Mouse (Mus musculus): ENCODE measurements around the gene Nr1i3. TPM values are rescaled to one million over a fixed set of nuclear protein-coding genes. Genes with fewer than 3 reads are reported as not detected.

Nr1i3 gene
- 0.33 and 0.35 TPM in 2 replicates for polyA plus RNA-seq (2015; fragmentation: Nextera tagmentation; extraction: Ambion mirVana)

- Histone ChIP-seq H3K36me3 (peaks cover 8% of the 10 kb centered on the region; the same call in 1 of the 2 replicates), H3K27ac (no peak within 1 kb of the TSS), H3K27me3 (no peaks in the 10 kb centered on the region), H3K9me3 (replicated peaks) (no peaks in the 10 kb centered on the region), H3K4me2 (no peak within 1 kb of the TSS), H3K4me3 (no peak within 1 kb of the TSS), H3K9ac (no peak within 1 kb of the TSS), H3K4me1 (replicated peaks) (0 out of 2 replicates have a peak, but pooled peaks cover 7% of the 10 kb centered on the region)
- ATAC-seq (replicated peaks; ENCODE audit: insufficient number of reproducible peaks, insufficient read depth, low FRiP score, low read depth) = no peak
- WGBS = 71% methylated on average over 10 of the region's 10 CpGs
Observed at GRCm38 (mm10) chr1:171213801-171214496, at the start of gene Nr1i3. TSS of gene Nr1i3 (plus strand) at chr1:171213970.

DNA sequence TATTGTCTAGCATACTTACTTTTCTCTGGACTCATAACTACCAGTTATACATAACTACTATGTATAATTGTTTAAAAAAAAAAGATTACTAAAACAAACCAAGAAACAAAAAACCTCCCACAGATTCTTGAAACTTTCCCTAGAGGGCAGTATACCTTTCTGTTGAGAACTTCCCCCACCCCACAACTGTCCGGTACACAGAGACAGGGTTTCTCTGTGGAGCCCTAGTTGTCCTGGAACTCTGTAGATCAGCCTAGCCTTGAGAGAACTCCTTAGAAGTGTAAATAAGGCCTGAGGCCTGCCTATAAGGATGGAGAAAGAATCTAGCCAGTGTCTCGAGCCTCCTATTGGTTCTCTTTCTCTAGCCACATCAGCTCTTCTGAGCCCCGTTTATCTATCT, 49.5 kb upstream of the Nr1i3 start:
- 28% methylated on average over 3 of the region's 3 CpGs for WGBS
- no peak overlapping the region for H3K4me2 ChIP-seq

DNA sequence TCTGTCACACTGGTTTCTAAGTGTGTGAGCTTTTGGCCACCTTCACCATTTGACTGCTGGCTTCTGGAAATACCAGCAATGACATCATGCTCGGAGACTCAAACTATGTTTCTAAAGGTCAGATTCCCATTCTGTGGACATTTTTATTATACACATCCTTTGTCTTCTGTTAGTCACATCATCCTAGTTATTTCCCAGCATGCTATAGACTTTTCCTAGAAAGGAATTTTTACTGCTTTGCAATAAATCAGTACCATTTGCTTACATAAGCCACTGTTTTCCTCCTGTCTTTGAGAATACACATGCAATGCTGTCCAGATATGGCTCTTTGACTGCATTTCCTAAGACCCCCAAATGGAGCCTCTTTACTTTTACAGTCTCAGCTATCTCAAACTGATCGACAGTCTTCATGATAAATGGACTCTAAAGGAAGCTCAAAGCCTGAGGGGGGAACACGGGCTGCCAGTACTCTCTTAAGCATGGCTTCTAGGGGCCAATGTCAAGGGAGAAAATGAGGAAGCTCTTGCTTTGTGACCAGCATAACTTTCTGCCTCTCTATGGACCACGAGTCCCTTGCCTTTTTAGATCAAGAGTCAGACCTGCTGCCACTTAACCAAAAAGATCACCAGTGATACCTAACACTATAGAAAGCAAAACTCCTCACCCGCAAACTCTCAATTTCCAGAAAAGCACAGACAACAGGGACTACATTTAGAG, 48.0 kb upstream of the Nr1i3 start:
- H3K4me2 ChIP-seq = no peak overlapping the region
- no peaks in the 10 kb centered on the region for H3K36me3 ChIP-seq
- H3K27ac ChIP-seq = no peak overlapping the region
- H3K9ac ChIP-seq = no peak overlapping the region
- no peak overlapping the region for H3K4me3 ChIP-seq
- H3K27me3 ChIP-seq = 0 out of 2 replicates have a peak, but pooled peaks cover 6% of the 10 kb centered on the region
- H3K4me1 ChIP-seq (replicated peaks) = peaks cover 2% of the 10 kb centered on the region; the same call in 1 of the 2 replicates
- WGBS = 52% methylated on average over 5 of the region's 5 CpGs
- H3K9me3 ChIP-seq (replicated peaks) = no peaks in the 10 kb centered on the region
- no peak for ATAC-seq (replicated peaks; ENCODE audit: insufficient number of reproducible peaks, insufficient read depth, low FRiP score, low read depth)

More for the DNA sequence above, 49.5 kb upstream of the Nr1i3 start:
- peak; percentile 47; the same call in 1 of the 2 replicates for ATAC-seq (replicated peaks; ENCODE audit: insufficient number of reproducible peaks, insufficient read depth, low FRiP score, low read depth)
- no peaks in the 10 kb centered on the region for H3K9me3 ChIP-seq (replicated peaks)
- no peak overlapping the region for H3K27ac ChIP-seq
- H3K4me1 ChIP-seq (replicated peaks) = peaks cover 10% of the 10 kb centered on the region
- no peaks in the 10 kb centered on the region for H3K36me3 ChIP-seq
- no peak overlapping the region for H3K4me3 ChIP-seq
- H3K27me3 ChIP-seq = peaks cover 9% of the 10 kb centered on the region
- H3K9ac ChIP-seq = no peak overlapping the region

DNA sequence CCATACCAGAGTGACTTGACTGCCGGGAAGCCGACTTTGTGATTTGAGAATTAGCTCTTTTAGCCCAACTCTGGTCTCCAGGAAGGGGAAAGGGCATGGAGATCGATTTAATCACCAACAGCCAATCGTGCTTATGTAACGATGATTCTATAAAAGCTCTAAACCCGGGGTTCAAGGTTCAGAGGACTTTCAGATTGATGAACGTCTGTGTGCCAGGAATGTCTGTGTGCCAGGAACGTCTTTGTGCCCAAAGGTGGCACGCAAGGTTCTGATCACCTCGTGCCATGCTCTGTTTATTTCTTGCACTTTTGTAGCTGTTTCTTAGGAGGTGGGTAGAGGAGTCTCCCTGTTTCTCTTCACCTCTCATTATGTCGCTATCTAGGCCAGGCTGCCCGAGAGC, 44.9 kb upstream of the Nr1i3 start:
- ATAC-seq (replicated peaks; ENCODE audit: insufficient number of reproducible peaks, insufficient read depth, low FRiP score, low read depth) = no peak
- 79% methylated on average over 12 of the region's 12 CpGs for WGBS
- Histone ChIP-seq H3K36me3 (no peaks in the 10 kb centered on the region), H3K9ac (no peak overlapping the region), H3K27me3 (no peaks in the 10 kb centered on the region), H3K27ac (no peak overlapping the region), H3K9me3 (replicated peaks) (no peaks in the 10 kb centered on the region), H3K4me1 (replicated peaks) (peaks cover 11% of the 10 kb centered on the region), H3K4me3 (no peak overlapping the region), H3K4me2 (no peak overlapping the region)

- 40% methylated on average over 3 of the region's 3 CpGs for WGBS
- Histone ChIP-seq H3K9me3 (replicated peaks) (no peaks in the 10 kb centered on the region), H3K4me2 (no peak overlapping the region), H3K36me3 (no peaks in the 10 kb centered on the region), H3K9ac (no peak overlapping the region), H3K4me3 (no peak overlapping the region), H3K27me3 (no peaks in the 10 kb centered on the region), H3K27ac (no peak overlapping the region), H3K4me1 (replicated peaks) (peaks cover 11% of the 10 kb centered on the region)
- no peak for ATAC-seq (replicated peaks; ENCODE audit: insufficient number of reproducible peaks, insufficient read depth, low FRiP score, low read depth)
Observed at GRCm38 (mm10) chr1:171169913-171170312, 43.9 kb upstream of the Nr1i3 start.

DNA sequence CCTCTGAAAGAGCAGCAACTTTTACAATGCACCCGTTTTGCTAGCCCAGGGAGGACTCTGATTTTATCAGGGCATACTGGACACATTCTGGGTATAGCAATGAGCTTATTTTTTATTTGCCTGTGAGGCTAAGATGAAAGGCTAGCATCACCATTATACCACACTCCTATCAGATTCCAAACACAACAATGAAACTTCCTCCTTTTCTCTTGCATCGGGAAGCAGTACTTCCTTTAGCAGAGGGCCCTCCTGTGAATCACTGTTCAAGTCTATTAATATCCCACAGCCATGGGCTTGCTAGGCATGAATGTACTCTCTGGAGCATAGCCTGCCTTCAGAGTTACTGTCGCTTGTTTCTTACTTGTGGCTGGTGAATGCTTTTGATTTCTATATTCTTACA, 42.6 kb upstream of the Nr1i3 start:
- 21% methylated on average over 3 of the region's 3 CpGs for WGBS
- Histone ChIP-seq H3K9me3 (replicated peaks) (no peaks in the 10 kb centered on the region), H3K36me3 (no peaks in the 10 kb centered on the region), H3K4me1 (replicated peaks) (peaks cover 11% of the 10 kb centered on the region), H3K4me3 (no peak overlapping the region), H3K4me2 (no peak overlapping the region), H3K27ac (peak overlapping the region; percentile 77), H3K9ac (no peak overlapping the region), H3K27me3 (no peaks in the 10 kb centered on the region)
- peak; percentile 62 for ATAC-seq (replicated peaks; ENCODE audit: insufficient number of reproducible peaks, insufficient read depth, low FRiP score, low read depth)

- 90% methylated on average over 8 of the region's 8 CpGs for WGBS
Observed at GRCm38 (mm10) chr1:171172779-171173178, 41.0 kb upstream of the Nr1i3 start.

DNA sequence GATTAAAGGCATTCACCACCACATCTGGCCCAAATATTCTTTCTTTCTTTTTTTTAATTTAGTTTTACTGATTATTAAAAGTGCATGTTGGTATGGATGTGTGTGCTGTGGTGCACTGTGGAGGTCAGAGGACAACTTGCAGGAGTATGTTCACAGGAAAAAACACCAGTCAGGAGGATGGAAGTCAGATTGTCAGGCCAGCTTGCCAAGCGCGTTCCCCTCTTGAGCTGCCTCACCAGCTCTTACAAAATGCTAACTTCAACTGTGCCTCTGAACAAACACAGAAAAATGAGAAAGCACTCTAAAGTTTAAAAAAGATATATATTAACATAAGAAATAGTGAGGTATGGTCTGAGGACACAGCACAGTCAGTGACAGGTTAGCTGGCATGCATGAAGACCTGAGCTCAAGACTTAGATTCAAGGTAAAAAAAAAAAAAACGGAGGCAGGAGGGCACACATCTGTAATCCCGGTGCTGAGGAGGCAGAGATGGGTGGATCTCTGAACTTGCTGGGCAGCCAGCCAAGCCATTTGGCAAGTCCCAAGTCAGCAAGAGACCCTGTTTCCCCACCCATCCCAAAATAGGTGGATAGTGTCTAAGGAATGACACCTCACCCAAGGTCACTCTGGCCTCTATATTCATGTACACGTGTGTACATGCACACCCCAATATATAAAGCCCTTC, 34.1 kb upstream of the Nr1i3 start:
- Histone ChIP-seq H3K36me3 (no peaks in the 10 kb centered on the region), H3K4me1 (replicated peaks) (peaks cover 19% of the 10 kb centered on the region), H3K4me3 (no peak overlapping the region), H3K27me3 (no peaks in the 10 kb centered on the region), H3K9ac (no peak overlapping the region), H3K27ac (0 out of 2 replicates have a peak overlapping the region, but pooled peaks have one; percentile 26), H3K9me3 (replicated peaks) (no peaks in the 10 kb centered on the region), H3K4me2 (no peak overlapping the region)
- ATAC-seq (replicated peaks; ENCODE audit: insufficient number of reproducible peaks, insufficient read depth, low FRiP score, low read depth) = 0 out of 2 replicates have a peak, but pooled peaks have one; percentile 45
- WGBS = 56% methylated on average over 5 of the region's 5 CpGs

More at GRCm38 (mm10) chr1:171172779-171173178, 41.0 kb upstream of the Nr1i3 start:
- H3K9ac ChIP-seq = no peak overlapping the region
- no peaks in the 10 kb centered on the region for H3K9me3 ChIP-seq (replicated peaks)
- ATAC-seq (replicated peaks; ENCODE audit: insufficient number of reproducible peaks, insufficient read depth, low FRiP score, low read depth) = no peak
- H3K27me3 ChIP-seq = no peaks in the 10 kb centered on the region
- peaks cover 11% of the 10 kb centered on the region for H3K4me1 ChIP-seq (replicated peaks)
- H3K36me3 ChIP-seq = no peaks in the 10 kb centered on the region
- H3K4me3 ChIP-seq = no peak overlapping the region
- H3K27ac ChIP-seq = no peak overlapping the region
- no peak overlapping the region for H3K4me2 ChIP-seq

DNA sequence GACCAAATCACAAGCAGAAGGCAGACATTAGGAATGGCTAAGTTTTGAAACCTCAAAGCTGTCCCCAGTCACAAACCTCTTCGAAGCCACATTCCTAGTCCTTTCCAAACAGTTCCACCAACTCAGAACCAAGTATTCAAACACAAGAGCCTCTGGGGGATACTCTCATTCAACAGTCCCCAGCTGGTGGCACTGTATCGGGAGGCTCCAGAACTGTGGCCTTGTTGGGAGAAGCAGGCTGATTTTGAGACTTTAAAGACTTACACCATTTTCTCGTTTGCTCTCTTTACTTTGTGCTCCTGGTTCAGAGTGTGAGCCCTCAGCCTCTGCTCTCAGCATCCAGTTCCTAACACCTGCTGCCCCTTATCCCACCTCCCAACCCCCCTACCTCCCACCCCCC, 30.7 kb upstream of the Nr1i3 start:
- no peak for ATAC-seq (replicated peaks; ENCODE audit: insufficient number of reproducible peaks, insufficient read depth, low FRiP score, low read depth)
- 86% methylated on average over 3 of the region's 3 CpGs for WGBS

DNA sequence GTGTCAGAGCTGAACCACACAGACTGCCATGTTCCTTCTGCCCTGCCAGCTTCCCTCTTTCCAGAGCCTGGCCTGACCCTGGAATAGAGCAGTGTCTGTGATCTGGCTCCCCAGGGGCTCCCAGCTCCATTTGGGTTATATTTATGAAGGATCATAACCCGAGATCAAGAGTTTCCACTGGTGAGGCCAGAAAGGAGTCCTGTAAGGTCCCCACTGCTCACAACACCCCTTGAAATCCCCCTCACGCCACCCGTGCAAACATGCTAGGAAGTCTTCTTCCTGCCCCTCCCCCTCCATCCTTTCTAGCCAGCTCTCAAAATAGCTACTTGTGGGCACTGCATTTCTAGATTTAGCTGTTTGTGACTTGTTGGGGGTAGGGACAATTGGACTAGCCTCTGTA, 30.1 kb upstream of the Nr1i3 start:
- Histone ChIP-seq H3K4me3 (no peak overlapping the region), H3K9ac (no peak overlapping the region), H3K27ac (peak overlapping the region; percentile 82), H3K9me3 (replicated peaks) (no peaks in the 10 kb centered on the region), H3K27me3 (no peaks in the 10 kb centered on the region), H3K4me2 (peak overlapping the region; percentile 24), H3K4me1 (replicated peaks) (peaks cover 44% of the 10 kb centered on the region), H3K36me3 (no peaks in the 10 kb centered on the region)
- ATAC-seq (replicated peaks; ENCODE audit: insufficient number of reproducible peaks, insufficient read depth, low FRiP score, low read depth) = peak; percentile 67
- WGBS = 35% methylated on average over 3 of the region's 3 CpGs

More for the DNA sequence above, 30.7 kb upstream of the Nr1i3 start:
- Histone ChIP-seq H3K4me2 (no peak overlapping the region), H3K27me3 (no peaks in the 10 kb centered on the region), H3K9me3 (replicated peaks) (no peaks in the 10 kb centered on the region), H3K27ac (peak overlapping the region; percentile 82; the same call in 1 of the 2 replicates), H3K36me3 (no peaks in the 10 kb centered on the region), H3K4me3 (no peak overlapping the region), H3K9ac (no peak overlapping the region), H3K4me1 (replicated peaks) (peaks cover 38% of the 10 kb centered on the region)

DNA sequence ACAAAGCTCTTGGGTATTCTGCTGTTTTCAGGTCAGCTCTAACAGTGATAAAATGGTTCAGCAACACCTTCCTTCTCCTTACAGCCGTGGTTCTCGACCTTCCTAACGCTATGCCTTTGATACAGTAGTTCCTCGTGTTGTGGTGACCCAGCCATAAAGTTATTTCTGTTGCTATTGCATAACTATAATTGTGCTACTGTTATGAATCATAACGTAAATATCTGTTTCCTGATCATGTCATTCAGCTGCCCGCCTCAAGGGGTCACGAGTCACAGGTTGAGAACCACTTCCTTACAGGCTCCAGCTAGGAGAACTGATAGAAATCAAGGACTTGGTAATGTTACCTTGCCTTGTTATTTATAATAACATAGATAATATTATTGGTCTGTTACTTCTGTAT, 29.5 kb upstream of the Nr1i3 start:
- Histone ChIP-seq H3K9ac (no peak overlapping the region), H3K36me3 (no peaks in the 10 kb centered on the region), H3K27ac (peak overlapping the region; percentile 82), H3K4me3 (no peak overlapping the region), H3K4me1 (replicated peaks) (peaks cover 51% of the 10 kb centered on the region), H3K9me3 (replicated peaks) (no peaks in the 10 kb centered on the region), H3K27me3 (no peaks in the 10 kb centered on the region), H3K4me2 (0 out of 2 replicates have a peak overlapping the region, but pooled peaks have one; percentile 24)
- ATAC-seq (replicated peaks; ENCODE audit: insufficient number of reproducible peaks, insufficient read depth, low FRiP score, low read depth) = no peak
- WGBS = 54% methylated on average over 7 of the region's 7 CpGs

Data from heart, embryonic 15.5 days (tissue).